Comparison of ENCODE assay signal across 30 mouse cellular contexts in the genomic region with DNA sequence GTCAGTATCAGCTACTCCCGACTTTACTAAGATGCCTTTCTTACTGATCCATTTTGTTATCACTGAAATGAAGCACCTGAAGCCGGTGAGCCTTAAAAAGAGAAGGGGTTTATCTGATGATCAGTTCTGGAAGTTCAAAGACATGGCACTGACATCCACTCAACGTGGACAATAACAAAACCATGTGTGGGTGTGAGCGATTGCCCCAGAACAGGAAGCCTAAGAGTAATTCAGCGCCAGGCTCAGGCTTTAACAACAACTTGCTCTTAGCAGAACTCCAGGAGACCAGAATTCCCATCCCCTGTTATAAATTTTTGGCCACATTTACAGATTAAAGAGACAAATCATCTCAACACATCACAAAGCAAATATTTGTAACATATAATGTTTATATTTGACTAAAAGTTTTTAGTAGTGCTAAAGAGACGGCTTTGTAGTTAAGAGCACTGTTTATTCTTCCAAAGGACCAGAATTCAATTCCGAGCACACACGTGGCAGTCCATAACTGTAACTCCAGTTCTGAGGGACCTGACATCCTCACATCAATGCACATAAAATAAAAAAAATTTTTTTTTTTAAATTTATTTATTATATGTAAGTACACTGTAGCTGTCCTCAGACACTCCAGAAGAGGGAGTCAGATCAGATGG. TPM values are rescaled to one million over a fixed set of nuclear protein-coding genes. Genes with fewer than 3 reads are reported as not detected.
"Had no signal": no experiment of that assay in that cellular context is flagged by ENCODE, and none has a peak within 500 bp of the region (broad histone marks: within the 10 kb centered on the region; RNA-seq: fewer than 3 reads in every experiment).

No protein-coding gene starts in this region.

- H3K4me1 ChIP-seq: heart, embryonic 12.5 days; hindbrain, embryonic 12.5 days; intestine, embryonic 15.5 days; limb, embryonic 10.5 days; limb, embryonic 12.5 days had no signal

- H3K4me3 ChIP-seq: gastrocnemius, adult 2 months; heart, adult 2 months; heart, embryonic 12.5 days; hindbrain, embryonic 10.5 days; hindbrain, embryonic 12.5 days; intestine, embryonic 15.5 days; left cerebral cortex, adult 2 months; limb, embryonic 10.5 days; limb, embryonic 12.5 days had no signal

- H3K9ac ChIP-seq: heart, embryonic 12.5 days; hindbrain, embryonic 12.5 days; hindbrain, embryonic 14.5 days; intestine, embryonic 15.5 days; limb, embryonic 12.5 days had no signal

- H3K4me2 ChIP-seq: heart, embryonic 12.5 days; hindbrain, embryonic 12.5 days; hindbrain, embryonic 14.5 days; intestine, embryonic 15.5 days; limb, embryonic 12.5 days had no signal

- H3K36me3 ChIP-seq: heart, embryonic 12.5 days; hindbrain, embryonic 10.5 days; hindbrain, embryonic 12.5 days; intestine, embryonic 15.5 days; limb, embryonic 10.5 days; limb, embryonic 12.5 days had no signal

- DNase-seq: gastrocnemius, adult 2 months; gastrocnemius, postnatal 10 days; gastrocnemius, postnatal 25 days; heart, adult 2 months; heart, postnatal 10 days; heart, postnatal 4 days; kidney, adult 18-20 months; kidney, adult 8-10 months; kidney, postnatal 10 days; kidney, postnatal 25 days; kidney, postnatal 4 days had no signal

- ATAC-seq: forebrain, embryonic 16.5 days; hindbrain, embryonic 16.5 days; inflammation-experienced regulatory T-cells, adult 6 months; intestine, embryonic 15.5 days; intestine, postnatal 0 days had no signal

- H3K9me3 ChIP-seq: heart, embryonic 12.5 days; hindbrain, embryonic 10.5 days; hindbrain, embryonic 12.5 days; intestine, embryonic 15.5 days; limb, embryonic 10.5 days; limb, embryonic 12.5 days had no signal

- H3K27me3 ChIP-seq: heart, embryonic 12.5 days; hindbrain, embryonic 12.5 days; intestine, embryonic 15.5 days; limb, embryonic 12.5 days had no signal

- H3K27ac ChIP-seq: gastrocnemius, adult 2 months; heart, adult 2 months; hindbrain, embryonic 10.5 days; hindbrain, embryonic 12.5 days; hindbrain, embryonic 14.5 days; intestine, embryonic 15.5 days; left cerebral cortex, adult 2 months; limb, embryonic 10.5 days; limb, embryonic 12.5 days had no signal

RNA-seq across cellular contexts. Expression of a gene that starts 8.1 kb away (rescaled TPM):
- polyA plus RNA-seq: inflammation-experienced regulatory T-cells, adult 6 months had no signal

RNA-seq across cellular contexts. Expression of a gene that starts 26.5 kb away (rescaled TPM):
- total RNA-seq: granulocyte monocyte progenitor cell, adult 5-6 weeks; heart, adult 2 months; heart, postnatal 25 days; heart, postnatal 4 days had no signal
- polyA plus RNA-seq: heart, embryonic 12.5 days; heart, embryonic 14.5 days; inflammation-experienced regulatory T-cells, adult 6 months; kidney, embryonic 14.5 days; kidney, embryonic 16.5 days; limb, embryonic 12.5 days had no signal

RNA-seq across cellular contexts. Expression of a gene that starts 39.4 kb away (rescaled TPM):
- total RNA-seq: gastrocnemius, adult 2 months; gastrocnemius, postnatal 25 days; gastrocnemius, postnatal 4 days; heart, adult 2 months; heart, postnatal 10 days; heart, postnatal 25 days had no signal
- polyA plus RNA-seq: heart, embryonic 16.5 days; inflammation-experienced regulatory T-cells, adult 6 months; intestine, embryonic 15.5 days; intestine, postnatal 0 days; limb, embryonic 12.5 days had no signal
